Mouse (Mus musculus) erythroid progenitor cell, adult 5-6 weeks (primary cell): Measurements from ENCODE around the gene Gpr153. TPM values are rescaled to one million over a fixed set of nuclear protein-coding genes. Genes with fewer than 3 reads are reported as not detected.

Experiments
- total RNA-seq, 2 experiments: library from RNA; stranded (forward) in 1 of 2; stranded (reverse) in 1 of 2; fragments of 150-400 nt in 1 of 2; fragments of 186-747, 209-891 nt in 1 of 2; gene quantifications; 2 replicates each; pipeline versions ENCODE4 v1.2.3 to v1.2.4; 2015 to 2017; ENCODE audit warnings: low replicate concordance in 2 of 2

Gpr153 gene
- total RNA-seq, 2 experiments from 2014 or later, result not detected

Other genes with a start within 250 kb of the Gpr153 start
- 5.4 TPM in 1 of 2 replicates, not detected in the other for gene Zbtb48, start 246.6 kb upstream of the Gpr153 start, total RNA-seq (2015; ENCODE audit: low replicate concordance)
- 2.7 and 4.2 TPM in 2 replicates for gene Zbtb48, start 246.6 kb upstream of the Gpr153 start, total RNA-seq (2017; ENCODE audit: low replicate concordance)
- gene Tas1r1, start 235.7 kb upstream of the Gpr153 start, total RNA-seq (2015; ENCODE audit: low replicate concordance), result not detected in 2 replicates
- not detected in 2 replicates for gene Tas1r1, start 235.7 kb upstream of the Gpr153 start, total RNA-seq (2017; ENCODE audit: low replicate concordance)
- gene Nol9, start 234.9 kb upstream of the Gpr153 start, total RNA-seq (2015; ENCODE audit: low replicate concordance), result 7.1 and 10.1 TPM in 2 replicates
- gene Nol9, start 234.9 kb upstream of the Gpr153 start, total RNA-seq (2017; ENCODE audit: low replicate concordance), result 4.9 and 5.0 TPM in 2 replicates
- 1.7 and 2.9 TPM in 2 replicates for gene Plekhg5, start 201.7 kb upstream of the Gpr153 start, total RNA-seq (2015; ENCODE audit: low replicate concordance)
- gene Plekhg5, start 201.7 kb upstream of the Gpr153 start, total RNA-seq (2017; ENCODE audit: low replicate concordance), result 3.5 and 5.3 TPM in 2 replicates
- gene Tnfrsf25, start 158.3 kb upstream of the Gpr153 start, total RNA-seq (2015; ENCODE audit: low replicate concordance), result not detected in 2 replicates
- gene Tnfrsf25, start 158.3 kb upstream of the Gpr153 start, total RNA-seq (2017; ENCODE audit: low replicate concordance), result 2.0 TPM in 1 of 2 replicates, not detected in the other
- 0.72 TPM in 1 of 2 replicates, not detected in the other for gene Espn, start 121.9 kb upstream of the Gpr153 start, total RNA-seq (2015; ENCODE audit: low replicate concordance)
- not detected in 2 replicates for gene Espn, start 121.9 kb upstream of the Gpr153 start, total RNA-seq (2017; ENCODE audit: low replicate concordance)
- not detected in 2 replicates for gene Hes2, start 115.4 kb upstream of the Gpr153 start, total RNA-seq (2015; ENCODE audit: low replicate concordance)
- gene Hes2, start 115.4 kb upstream of the Gpr153 start, total RNA-seq (2017; ENCODE audit: low replicate concordance), result not detected in 2 replicates
- 15.1 and 30.2 TPM in 2 replicates for gene Acot7, start 96.1 kb upstream of the Gpr153 start, total RNA-seq (2015; ENCODE audit: low replicate concordance)
- 3.7 and 3.9 TPM in 2 replicates for gene Acot7, start 96.1 kb upstream of the Gpr153 start, total RNA-seq (2017; ENCODE audit: low replicate concordance)
- gene Hes3, start 17.4 kb downstream of the Gpr153 start, total RNA-seq (2015; ENCODE audit: low replicate concordance), result not detected in 2 replicates
- gene Hes3, start 17.4 kb downstream of the Gpr153 start, total RNA-seq (2017; ENCODE audit: low replicate concordance), result not detected in 2 replicates
- gene Icmt, start 23.0 kb downstream of the Gpr153 start, total RNA-seq (2015; ENCODE audit: low replicate concordance), result 8.0 and 24.5 TPM in 2 replicates
- gene Icmt, start 23.0 kb downstream of the Gpr153 start, total RNA-seq (2017; ENCODE audit: low replicate concordance), result 14.2 TPM in 2 replicates
- not detected in 2 replicates for gene Rnf207, start 44.8 kb downstream of the Gpr153 start, total RNA-seq (2015; ENCODE audit: low replicate concordance)
- gene Rnf207, start 44.8 kb downstream of the Gpr153 start, total RNA-seq (2017; ENCODE audit: low replicate concordance), result not detected in 2 replicates
- 429 and 481 TPM in 2 replicates for gene Rpl22, start 51.5 kb downstream of the Gpr153 start, total RNA-seq (2015; ENCODE audit: low replicate concordance)
- gene Rpl22, start 51.5 kb downstream of the Gpr153 start, total RNA-seq (2017; ENCODE audit: low replicate concordance), result 506 and 514 TPM in 2 replicates
- not detected in 2 replicates for gene Chd5, start 64.4 kb downstream of the Gpr153 start, total RNA-seq (2015; ENCODE audit: low replicate concordance)
- gene Chd5, start 64.4 kb downstream of the Gpr153 start, total RNA-seq (2017; ENCODE audit: low replicate concordance), result not detected in 2 replicates
- 8.8 TPM in 1 of 2 replicates, not detected in the other for gene Nphp4, start 202.5 kb downstream of the Gpr153 start, total RNA-seq (2015; ENCODE audit: low replicate concordance)
- not detected in 2 replicates for gene Nphp4, start 202.5 kb downstream of the Gpr153 start, total RNA-seq (2017; ENCODE audit: low replicate concordance)
- 5.0 and 8.6 TPM in 2 replicates for gene Kcnab2, start 203.6 kb downstream of the Gpr153 start, total RNA-seq (2015; ENCODE audit: low replicate concordance)
- gene Kcnab2, start 203.6 kb downstream of the Gpr153 start, total RNA-seq (2017; ENCODE audit: low replicate concordance), result 8.9 and 10.9 TPM in 2 replicates